ENCODE assay signal across 7 mouse cellular contexts in genomic region chrX:41910981-41911380, GRCm38 (mm10). TPM values are rescaled to one million over a fixed set of nuclear protein-coding genes. Genes with fewer than 3 reads are reported as not detected.
DNase-seq lines count a peak whose midpoint lies in the region; ATAC-seq and TF ChIP-seq lines count a peak whose summit lies in the region.

No protein-coding gene starts in this region.

- TF ChIP-seq CTCF in lung, embryonic 14.5 days (IDR thresholded peaks at IDR 0.05; ENCODE audit: low read depth), result no peak

- peak overlapping the region; percentile 52 for H3K4me3 ChIP-seq in forebrain, embryonic 14.5 days (ENCODE audit: low read depth, low read length)
- peak overlapping the region; percentile 62 for H3K4me3 ChIP-seq in intestine, embryonic 15.5 days (replicated peaks)
- H3K4me3 ChIP-seq in lung, embryonic 14.5 days (ENCODE audit: low read depth, low read length), result peak overlapping the region; percentile 62

- H3K9me3 ChIP-seq in forebrain, embryonic 14.5 days (replicated peaks; ENCODE audit: control insufficient read depth, low read length), result no peaks in the 10 kb centered on the region
- no peaks in the 10 kb centered on the region for H3K9me3 ChIP-seq in intestine, embryonic 15.5 days
- H3K9me3 ChIP-seq in lung, embryonic 14.5 days (ENCODE audit: low read depth, low read length), result no peaks in the 10 kb centered on the region

- H3K27ac ChIP-seq in forebrain, embryonic 14.5 days (ENCODE audit: low read depth, low read length), result no peak overlapping the region; the same call in 1 of the 2 replicates
- peak overlapping the region; percentile 84 for H3K27ac ChIP-seq in intestine, embryonic 15.5 days
- H3K27ac ChIP-seq in lung, embryonic 14.5 days (ENCODE audit: low read depth), result peak overlapping the region; percentile 87

- no peaks in the 10 kb centered on the region for H3K36me3 ChIP-seq in forebrain, embryonic 14.5 days (ENCODE audit: control insufficient read depth, insufficient read depth, low read length)
- no peaks in the 10 kb centered on the region for H3K36me3 ChIP-seq in intestine, embryonic 15.5 days
- H3K36me3 ChIP-seq in lung, embryonic 14.5 days (ENCODE audit: insufficient read depth), result no peaks in the 10 kb centered on the region

- peak overlapping the region; percentile 62 for H3K4me2 ChIP-seq in forebrain, embryonic 14.5 days (ENCODE audit: low read length)
- peak overlapping the region; percentile 47 for H3K4me2 ChIP-seq in intestine, embryonic 15.5 days (replicated peaks)
- H3K4me2 ChIP-seq in lung, embryonic 14.5 days, result peak overlapping the region; percentile 62

- H3K27me3 ChIP-seq in forebrain, embryonic 14.5 days (replicated peaks; ENCODE audit: control insufficient read depth, insufficient read depth, low read length), result no peaks in the 10 kb centered on the region
- no peaks in the 10 kb centered on the region for H3K27me3 ChIP-seq in intestine, embryonic 15.5 days (replicated peaks)
- no peaks in the 10 kb centered on the region for H3K27me3 ChIP-seq in lung, embryonic 14.5 days (ENCODE audit: insufficient read depth, low read length)

- no peaks in the 10 kb centered on the region for H3K4me1 ChIP-seq in forebrain, embryonic 14.5 days (ENCODE audit: control insufficient read depth, insufficient read depth, low read length)
- no peaks in the 10 kb centered on the region for H3K4me1 ChIP-seq in intestine, embryonic 15.5 days (replicated peaks)
- no peaks in the 10 kb centered on the region for H3K4me1 ChIP-seq in lung, embryonic 14.5 days (ENCODE audit: insufficient read depth)

- peak; percentile 35 for ATAC-seq in forebrain, embryonic 14.5 days
- ATAC-seq in intestine, embryonic 15.5 days, result peak; percentile 61
- ATAC-seq in lung, embryonic 14.5 days (ENCODE audit: insufficient read depth), result no peak

- H3K9ac ChIP-seq in forebrain, embryonic 14.5 days (ENCODE audit: low read length), result peak overlapping the region; percentile 71
- H3K9ac ChIP-seq in intestine, embryonic 15.5 days, result peak overlapping the region; percentile 65
- H3K9ac ChIP-seq in lung, embryonic 14.5 days, result peak overlapping the region; percentile 78

- DNase-seq in urinary bladder, postnatal 14 days (ENCODE audit: low spot score), result peak; percentile 9
- DNase-seq in urinary bladder, postnatal 10 days (ENCODE audit: low spot score), result no peak
- DNase-seq in cerebellum, adult 11 months, result peak; percentile 21
- DNase-seq in forebrain, embryonic 14.5 days (ENCODE audit: low spot score), result peak; percentile 11
- DNase-seq in lung, embryonic 14.5 days, result peak; percentile 28
- DNase-seq in spleen, adult 18-20 months, result peak; percentile 5 to 7

- 35% methylated on average over 24 of the region's 24 CpGs for WGBS in forebrain, embryonic 14.5 days
- 18% methylated on average over 24 of the region's 24 CpGs for WGBS in intestine, embryonic 15.5 days
- 9% methylated on average over 23 of the region's 24 CpGs for WGBS in lung, embryonic 14.5 days

RNA-seq across cellular contexts. Expression of gene Thoc2, which starts 9.5 kb away (rescaled TPM):
- 93.3 and 114 TPM in 2 replicates for polyA plus RNA-seq in forebrain, embryonic 14.5 days (2014; fragmentation: Nextera tagmentation; extraction: Ambion mirVana)
- polyA plus RNA-seq in intestine, embryonic 15.5 days (2015; fragmentation: Nextera tagmentation; extraction: Ambion mirVana), result 55.6 and 72.7 TPM in 2 replicates
- 87.6 and 89.0 TPM in 2 replicates for polyA plus RNA-seq in lung, embryonic 14.5 days (2014; fragmentation: Nextera tagmentation; extraction: Ambion mirVana)
